Mouse (Mus musculus): ENCODE data around the gene Cd160. TPM values are rescaled to one million over a fixed set of nuclear protein-coding genes. Genes with fewer than 3 reads are reported as not detected.

Gene Cd160
- not detected for total RNA-seq (2021)

DNA sequence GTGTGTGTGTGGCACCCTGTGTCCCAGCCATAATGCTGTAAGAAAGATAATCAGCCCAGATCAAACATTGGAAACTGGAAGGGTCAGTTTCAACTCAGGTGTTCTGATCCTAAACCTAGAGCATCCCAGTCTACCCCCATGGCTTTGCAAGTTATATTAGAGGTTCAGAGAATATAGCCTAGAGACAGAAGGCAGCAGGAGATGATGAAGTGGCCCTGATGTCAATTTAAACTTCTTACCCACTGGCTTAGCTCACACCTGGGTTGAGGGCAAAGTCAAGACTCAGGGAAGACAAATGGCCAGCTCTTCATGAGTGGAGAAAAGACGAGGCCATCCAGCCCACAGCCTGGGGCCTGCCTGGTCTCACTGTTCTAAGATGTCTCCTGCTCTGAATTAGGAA lies at the start of gene Cd160, which contains the start of gene Pdzk1:
Gene Cd160 (minus strand): TSS at position 368 of the 400 bp plus-strand sequence.
Gene Pdzk1 (plus strand): TSS at position 301 of the 400 bp plus-strand sequence.
- DNase-seq: no peak
- intact Hi-C loops (cut with DNase I): no loop called here

DNA sequence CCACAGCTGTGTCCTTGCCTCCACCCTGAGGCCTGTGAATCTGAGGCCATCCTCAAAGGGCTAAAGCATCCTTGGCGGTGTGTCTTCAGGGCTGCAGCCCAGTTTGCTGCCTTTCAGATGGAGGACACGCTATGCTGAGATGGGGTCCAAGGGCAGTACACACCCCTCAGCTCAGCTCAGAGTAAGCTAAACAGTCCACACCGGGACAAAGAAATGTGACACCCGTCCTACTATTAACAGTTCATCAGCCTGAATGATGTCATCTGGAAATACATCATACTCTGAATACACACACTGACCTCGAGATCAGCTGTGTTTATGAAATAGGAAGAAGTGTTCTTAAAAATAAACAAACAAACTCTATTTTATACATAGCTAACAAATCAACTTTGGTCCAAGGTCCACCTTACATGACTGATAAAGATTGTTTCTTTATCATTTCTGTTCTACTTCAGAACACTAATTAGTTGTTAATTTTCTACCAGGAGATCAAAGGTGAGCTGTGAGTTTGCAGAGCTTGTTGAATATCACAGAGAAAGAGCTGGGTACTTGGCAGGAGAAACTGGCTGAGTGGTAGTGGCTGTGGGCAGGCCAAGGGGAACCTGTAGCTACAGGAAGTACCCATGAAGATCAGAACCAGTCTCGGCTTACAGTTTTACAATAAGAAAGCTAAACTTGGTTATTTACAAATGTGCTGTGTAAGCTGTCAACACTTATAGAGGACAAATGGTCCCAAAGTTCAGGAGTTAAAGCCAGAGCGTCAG lies 45.8 kb upstream of the Cd160 start:
- DNase-seq: no peak
- intact Hi-C loops (cut with DNase I): no loop called here

DNA sequence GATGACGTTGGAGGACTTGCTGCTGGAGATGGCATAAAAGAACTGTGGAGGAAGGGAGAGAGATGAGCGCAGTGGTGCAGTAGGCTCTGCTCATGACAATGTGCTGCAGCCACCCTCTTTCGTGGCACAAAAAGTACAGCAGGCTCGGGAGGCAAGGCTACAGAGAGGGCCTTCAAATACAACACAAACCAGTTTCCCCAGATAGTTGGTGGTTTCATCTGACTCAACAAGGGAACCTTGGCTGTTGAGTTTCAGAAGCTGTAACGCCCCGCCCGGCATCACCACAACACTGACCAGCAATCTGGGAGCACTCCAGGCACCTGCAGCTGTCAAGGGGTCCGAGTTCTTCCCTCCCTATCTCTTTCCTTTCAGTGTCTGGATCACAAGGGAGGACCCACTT lies 43.4 kb upstream of the Cd160 start:
- DNase-seq: no peak
- intact Hi-C loops (cut with DNase I): no loop called here

DNA sequence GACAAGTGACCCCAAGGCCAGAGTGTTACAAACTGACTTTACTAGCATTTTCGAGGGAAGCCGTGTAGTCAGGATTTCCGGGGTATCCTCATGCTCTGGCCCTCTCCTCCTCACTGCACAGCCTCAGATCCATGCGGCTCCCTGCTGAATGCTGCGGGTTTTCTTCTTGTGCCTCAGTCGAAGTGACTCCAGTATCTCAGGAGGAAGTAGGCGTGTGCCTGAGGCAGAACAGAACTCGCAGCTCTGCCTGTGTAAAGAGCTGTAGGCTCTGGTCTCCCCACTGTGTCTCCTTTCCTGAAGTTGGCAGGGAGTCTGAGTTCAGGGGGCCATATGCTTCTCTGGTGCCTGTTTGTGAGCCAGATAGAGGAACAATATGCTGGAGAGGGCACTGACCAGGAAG lies 41.9 kb upstream of the Cd160 start:
- intact Hi-C loops (cut with DNase I): no loop called here

DNA sequence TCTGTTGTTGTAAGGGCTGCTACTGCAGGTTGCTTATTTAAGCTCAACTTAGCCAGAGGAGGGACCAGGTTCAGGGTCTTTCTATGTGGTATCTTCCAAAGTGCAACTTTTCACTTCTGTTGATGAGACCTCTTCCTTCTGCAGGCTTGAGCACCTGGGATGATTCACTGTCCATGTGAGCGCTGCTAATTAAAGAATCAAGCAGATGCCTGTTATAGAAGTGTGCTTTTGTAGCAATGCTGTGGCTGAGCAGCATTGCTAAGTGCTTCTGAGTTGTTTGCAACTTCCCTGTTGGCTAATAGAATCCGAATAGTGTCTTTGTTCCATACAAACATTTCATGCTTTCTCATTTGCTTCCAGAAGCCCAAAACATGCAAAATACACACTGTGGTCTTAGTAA lies 41.1 kb upstream of the Cd160 start:
- intact Hi-C loops (cut with DNase I): no loop called here
- no peak for DNase-seq

More for the DNA sequence above, 41.9 kb upstream of the Cd160 start:
- DNase-seq: no peak

DNA sequence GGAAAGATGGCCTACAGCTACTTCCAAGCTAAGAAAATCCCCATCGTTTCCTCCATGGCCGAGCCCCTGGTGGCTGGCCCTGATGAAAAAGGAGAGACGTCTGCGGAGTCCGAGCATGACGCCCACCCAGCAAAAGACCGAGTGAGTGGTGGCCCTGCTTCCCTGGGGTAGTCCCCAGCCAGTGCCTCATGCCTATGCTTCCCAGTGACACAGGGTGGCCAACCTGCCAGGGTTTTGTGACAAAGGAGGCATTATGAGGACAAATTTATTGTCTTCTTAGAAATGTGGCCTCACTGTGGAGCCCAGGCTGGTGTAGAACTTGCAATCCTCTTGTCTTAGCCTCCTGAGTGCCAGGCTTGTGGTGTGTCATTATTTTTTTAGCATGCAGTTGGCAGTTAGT lies 39.9 kb upstream of the Cd160 start:
- intact Hi-C loops (cut with DNase I): no loop called here
- no peak for DNase-seq

DNA sequence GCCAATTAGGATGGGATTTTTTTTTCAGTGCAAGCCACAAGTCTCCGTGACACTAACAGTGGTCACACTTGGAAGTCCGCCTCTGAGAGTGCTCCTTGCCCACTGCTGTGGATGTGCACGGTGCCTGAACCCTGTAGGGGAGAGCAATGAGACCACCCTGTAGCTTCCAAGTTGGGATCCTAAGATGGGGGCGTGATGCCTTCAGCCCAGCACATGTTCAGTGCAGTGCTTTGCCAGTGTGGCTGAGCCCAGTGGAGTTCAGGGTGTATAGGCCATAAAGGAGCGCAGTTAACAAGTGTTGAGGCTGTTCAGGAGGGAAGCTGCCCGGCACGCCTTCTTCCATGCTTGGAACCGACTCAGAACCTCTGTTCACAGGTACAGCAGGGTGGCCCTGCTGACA lies 39.4 kb upstream of the Cd160 start:
- no peak for DNase-seq
- intact Hi-C loops (cut with DNase I): no loop called here

DNA sequence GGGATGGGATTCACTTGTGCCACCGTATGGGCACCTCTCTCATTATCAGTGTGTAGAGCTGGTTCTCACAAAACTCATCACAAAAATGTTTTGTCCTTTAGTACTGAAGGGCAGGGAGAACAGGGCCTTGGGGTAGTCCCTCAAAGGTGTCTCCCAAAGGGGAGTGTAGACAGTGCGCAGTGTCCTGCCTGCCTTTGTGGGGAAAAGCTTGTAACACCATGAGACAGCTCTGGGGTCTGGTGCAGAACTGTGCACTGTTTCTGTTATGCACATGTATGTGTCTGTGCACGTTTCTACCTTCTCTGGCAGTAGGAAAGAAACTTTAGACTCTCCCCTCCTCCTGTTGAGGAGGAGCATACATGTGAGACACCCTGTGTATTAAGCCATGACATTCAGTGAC lies 38.7 kb upstream of the Cd160 start:
- DNase-seq: no peak
- intact Hi-C loops (cut with DNase I): no loop called here

DNA sequence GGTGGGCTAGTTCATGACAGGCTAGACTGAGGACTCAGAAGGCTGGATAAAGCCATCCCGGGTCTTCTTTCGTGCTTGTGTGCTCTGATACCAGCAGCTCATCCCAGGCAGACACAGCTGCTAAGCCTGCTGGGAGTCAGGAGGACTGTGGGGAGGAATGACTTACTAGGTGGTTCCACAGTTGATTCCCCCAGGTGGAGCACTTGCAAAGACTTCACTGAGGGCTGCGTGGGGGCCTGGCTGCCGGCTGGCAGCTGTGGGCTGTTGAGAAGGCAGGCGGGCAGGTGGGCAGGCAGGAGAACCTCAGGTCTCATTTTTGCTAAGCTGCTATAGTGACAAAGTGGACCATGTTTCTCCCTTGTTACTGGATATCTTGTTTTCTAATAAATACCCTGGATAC lies 31.3 kb upstream of the Cd160 start:
- intact Hi-C loops (cut with DNase I): no loop called here
- no peak for DNase-seq

DNA sequence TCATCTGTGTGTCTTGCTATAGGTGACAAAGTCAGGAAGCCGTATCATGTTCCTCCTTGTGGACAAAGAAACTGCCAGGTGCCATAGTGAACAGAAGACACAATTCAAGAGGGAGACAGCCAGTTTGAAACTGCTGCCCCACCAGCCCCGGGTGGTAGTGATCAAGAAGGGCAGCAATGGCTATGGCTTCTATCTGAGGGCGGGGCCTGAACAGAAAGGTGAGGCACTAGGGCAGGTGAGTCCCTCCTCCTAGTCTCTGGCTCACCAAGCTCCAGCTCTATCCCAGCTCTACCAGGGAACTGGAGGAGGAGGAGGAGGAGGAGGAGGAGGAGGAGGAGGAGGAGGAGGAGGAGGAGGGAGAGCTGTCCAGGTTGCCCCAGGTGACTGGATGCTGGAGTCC lies 26.7 kb upstream of the Cd160 start:
- intact Hi-C loops (cut with DNase I): no loop called here
- DNase-seq: no peak

DNA sequence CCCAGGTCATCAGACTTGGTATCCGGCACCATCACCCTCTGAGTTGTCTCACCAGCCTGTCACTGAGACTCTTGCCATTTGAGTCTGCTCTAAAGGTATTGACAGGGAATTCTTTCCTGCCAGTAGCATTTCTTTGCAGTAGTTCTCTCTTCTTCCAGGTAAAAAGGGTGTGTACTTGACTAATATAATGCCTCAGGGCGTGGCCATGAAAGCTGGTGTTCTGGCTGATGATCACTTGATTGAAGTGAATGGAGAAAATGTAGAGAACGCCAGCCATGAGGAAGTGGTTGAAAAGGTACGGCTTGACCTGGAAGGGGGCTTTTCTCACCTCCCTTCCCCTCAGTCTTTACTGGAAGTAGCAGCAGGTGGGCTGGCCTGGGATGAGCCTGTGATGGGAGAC lies 25.2 kb upstream of the Cd160 start:
- no peak for DNase-seq
- intact Hi-C loops (cut with DNase I): no loop called here

DNA sequence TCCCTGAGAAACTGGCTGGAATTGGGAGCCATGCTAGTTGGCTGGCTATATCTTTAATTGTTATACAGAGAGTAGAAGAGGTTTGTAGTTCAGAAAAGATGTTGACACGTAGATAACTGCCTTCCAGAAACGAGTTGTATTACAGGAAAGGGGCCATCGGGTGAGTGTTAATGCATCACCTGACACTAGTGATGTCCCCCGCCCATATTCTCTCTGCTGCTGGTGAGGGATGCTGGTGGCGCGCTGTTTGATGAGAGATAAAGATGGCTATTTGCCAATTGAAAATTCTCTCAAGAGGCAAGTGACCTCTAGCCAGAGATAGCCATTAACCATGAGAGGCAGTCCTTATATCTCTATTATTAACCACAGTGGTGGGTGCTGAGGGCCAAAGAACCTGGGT lies 23.4 kb upstream of the Cd160 start:
- DNase-seq: no peak
- intact Hi-C loops (cut with DNase I): no loop called here

DNA sequence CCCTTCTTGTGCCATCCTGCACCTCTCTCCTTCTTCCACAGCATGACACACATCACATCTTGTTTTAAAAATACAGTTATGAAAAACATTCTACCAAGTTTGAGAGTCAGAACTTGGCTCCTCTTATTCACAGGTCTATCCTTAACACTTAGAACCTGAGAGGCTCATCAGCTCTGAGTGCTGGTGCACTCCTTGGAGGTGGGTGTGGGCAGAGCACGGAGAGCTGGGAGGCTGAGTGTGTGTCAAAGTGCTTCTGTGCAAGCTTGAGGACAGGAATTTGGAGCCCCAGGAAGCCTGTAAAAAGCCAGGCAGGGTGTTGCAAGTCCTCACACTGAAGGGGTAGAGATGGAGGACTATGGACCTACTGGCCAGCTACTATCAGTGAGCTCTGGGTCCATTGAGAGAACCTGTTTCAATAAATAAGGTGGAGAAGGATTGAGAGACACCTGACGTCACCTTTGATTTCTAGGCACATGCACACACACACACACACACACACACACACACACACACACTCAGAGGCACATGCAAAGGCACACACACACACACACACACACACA lies 20.1 kb upstream of the Cd160 start:
- intact Hi-C loops (cut with DNase I): no loop called here
- DNase-seq: no peak

DNA sequence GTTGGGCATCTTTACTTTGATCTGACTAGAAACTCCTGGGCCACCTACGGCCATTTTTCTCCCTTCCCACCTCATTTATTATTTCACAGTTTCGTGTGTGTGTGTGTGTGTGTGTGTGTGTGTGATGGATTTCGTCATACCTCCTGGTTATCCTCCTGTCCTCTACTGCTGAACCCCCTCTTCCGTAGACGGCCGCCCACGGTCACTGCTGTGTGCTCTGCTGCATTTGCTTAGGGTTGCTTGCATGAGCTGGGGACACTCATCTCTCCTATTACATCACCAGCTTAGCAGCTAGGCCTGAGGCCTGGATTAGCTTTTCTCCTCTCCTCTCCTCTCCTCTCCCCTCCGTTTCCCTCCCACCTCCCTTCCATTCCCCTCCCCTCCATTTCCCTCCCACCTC lies 19.3 kb upstream of the Cd160 start:
- no peak for DNase-seq
- intact Hi-C loops (cut with DNase I): no loop called here

DNA sequence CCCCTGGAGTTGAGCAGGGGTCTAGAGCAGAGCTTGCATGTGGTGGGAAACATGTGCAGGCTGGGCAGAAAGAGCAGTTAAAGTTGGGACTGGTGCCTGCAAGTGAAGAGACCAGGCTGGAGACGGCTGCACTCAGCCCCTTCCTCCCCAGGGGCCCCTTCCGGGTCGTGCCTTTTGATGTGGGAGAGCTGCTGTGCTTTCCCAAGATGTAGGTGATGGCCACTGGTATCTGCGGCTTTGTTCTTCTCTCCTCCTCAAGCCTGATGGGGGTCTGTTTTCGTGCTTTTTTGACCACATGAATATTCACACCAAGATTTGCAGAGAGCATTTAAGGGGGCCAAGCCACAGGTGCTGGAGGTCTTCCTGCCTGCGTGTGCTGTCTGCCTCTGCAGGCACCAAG lies 18.5 kb upstream of the Cd160 start:
- no peak for DNase-seq

DNA sequence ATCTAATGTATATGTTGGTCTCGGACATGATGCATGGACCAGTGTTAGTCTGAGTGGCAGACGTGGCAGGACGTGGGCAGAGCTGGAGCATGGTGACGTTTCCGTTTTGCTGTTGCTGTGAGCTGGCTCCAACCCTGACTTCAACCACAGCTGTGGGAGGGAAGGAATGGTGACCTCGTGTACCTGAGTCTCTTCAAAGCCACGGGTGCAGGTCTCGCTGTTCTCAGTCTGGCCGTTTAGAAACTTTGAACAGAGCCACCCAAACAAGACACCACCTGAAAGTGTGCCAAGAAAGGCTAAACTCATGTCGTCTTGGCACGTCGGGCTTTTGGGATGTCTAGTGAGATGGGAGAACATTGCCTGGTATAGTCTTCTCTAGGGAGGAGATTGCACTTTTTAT lies 17.8 kb upstream of the Cd160 start:
- DNase-seq: no peak
- intact Hi-C loops (cut with DNase I): no loop called here

More for the DNA sequence above, 18.5 kb upstream of the Cd160 start:
- intact Hi-C loops (cut with DNase I): no loop called here

DNA sequence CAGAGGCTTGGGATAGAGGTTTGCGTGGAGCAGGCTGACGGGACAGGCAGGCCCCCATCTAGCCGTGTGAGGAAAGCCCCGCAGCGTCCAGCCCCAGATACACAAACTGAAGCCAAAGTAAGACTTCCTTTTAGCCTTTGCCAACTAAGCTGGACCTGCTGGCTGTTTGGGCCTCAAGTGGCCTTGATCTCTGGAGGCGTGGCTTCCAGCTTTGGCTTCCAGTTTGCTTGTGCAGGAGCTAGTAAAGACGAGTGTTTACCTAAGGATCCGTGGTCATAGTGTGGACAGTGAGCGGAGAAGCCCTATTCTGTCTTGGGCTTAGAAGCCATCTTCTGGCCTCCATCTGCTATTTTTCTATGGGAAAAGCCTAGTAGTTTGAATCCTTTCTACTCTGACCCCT lies 16.7 kb upstream of the Cd160 start:
- DNase-seq: no peak
- intact Hi-C loops (cut with DNase I): no loop called here

DNA sequence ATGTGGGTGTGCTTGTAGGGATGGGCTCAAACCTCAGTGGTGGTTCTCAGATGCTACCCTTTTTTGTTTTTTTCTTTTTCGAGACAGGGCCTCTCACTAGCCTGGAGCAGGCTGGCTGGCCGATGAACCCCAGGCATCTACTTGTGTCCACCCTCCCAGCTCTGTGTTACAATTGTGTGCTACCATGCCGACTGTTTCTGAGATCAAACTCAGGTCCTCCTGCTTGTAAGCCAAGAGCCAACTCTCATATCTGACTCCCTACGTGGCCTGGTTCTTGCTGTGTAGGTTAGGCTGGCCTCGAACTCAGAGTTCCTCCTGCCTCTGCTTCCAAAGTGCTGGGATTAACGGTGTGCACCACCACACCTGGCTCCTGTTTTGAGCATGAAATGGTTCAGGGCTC lies 16.0 kb upstream of the Cd160 start:
- no peak for DNase-seq

DNA sequence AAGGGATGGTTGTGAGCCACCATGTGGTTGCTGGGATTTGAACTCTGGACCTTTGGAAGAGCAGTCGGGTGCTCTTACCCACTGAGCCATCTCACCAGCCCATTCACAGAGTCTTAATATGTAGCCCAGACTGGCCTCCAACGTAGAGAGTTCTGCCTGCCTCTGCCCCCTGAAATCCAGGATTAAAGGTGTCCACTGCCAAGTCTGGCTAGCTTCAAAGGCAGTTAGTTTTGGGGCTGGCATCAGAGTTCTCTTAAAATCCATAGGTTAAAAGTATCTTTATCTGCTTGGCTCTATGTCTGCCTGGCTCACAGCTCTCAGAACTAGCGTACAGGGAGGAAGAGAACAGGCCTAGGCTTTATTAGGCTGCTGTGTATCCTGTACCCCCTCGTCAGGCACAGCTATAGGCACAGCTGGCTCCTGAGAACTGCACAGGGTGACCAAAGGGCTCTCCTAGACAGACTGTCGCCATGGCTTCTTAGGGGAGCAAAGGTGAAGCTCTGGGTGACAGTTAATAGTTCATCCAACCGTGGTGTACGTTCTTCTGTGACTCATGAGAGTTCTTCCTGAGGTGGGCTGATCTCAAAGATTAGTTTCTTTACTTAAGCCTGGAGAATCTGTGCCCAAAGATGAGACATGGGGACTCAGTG lies 10.0 kb upstream of the Cd160 start:
- no peak for DNase-seq
- intact Hi-C loops (cut with DNase I): no loop called here

More for the DNA sequence above, 16.0 kb upstream of the Cd160 start:
- intact Hi-C loops (cut with DNase I): no loop called here

DNA sequence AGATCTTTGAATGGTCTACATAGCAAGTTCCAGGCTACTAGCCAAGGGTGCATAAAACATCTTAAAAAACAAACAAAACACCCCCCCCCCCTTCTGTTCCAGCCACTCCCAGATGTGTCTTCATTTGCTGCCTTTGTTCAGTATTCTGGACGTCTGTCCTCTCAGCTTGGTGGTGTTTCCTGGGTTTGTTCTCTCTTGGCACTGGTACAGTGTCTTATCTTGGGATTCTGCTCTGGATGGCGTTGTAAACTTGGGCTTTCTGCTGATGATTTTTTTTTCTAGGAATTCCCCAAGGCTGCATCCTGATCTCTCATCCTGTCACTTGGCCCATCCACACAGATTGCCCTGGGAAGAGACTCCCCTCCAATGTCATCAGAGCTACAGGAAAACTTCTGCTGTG lies 7.3 kb upstream of the Cd160 start:
- no peak for DNase-seq
- intact Hi-C loops (cut with DNase I): no loop called here

DNA sequence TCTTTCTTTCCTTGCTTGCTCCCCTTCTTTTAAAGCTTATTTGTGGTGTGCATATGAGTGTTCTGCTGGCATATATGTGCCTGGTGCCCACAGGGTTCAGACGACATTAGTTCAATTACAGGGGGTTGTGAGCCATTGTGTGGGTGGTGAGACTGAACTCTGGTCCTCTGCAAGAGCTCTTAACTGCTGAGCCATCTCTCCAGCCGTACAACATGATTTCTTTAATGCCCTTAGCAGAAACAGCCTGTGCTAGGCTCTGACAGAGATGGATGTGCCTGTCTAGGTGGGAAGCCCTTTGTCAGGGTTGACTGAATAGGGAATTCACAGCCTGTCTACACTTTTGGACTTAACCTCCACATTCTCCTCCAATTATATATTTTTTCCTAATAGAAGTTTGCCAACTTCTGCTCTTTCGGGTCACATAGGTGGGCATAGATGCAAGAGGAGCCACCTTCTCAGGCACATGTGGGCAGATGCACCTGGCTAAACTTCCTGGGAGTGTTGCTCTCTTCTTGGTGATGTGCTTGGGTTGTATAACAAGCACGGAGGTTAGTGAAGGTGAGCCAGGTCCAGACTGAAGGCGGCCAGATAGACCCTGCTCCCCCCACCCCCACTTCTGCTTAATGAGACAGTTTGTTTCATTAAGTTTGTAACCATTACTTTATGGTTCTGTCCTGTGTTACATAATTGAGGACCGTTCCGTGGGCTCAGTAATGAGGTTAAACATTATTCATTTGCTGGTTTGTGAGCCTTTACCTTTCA lies 5.6 kb upstream of the Cd160 start:
- intact Hi-C loops (cut with DNase I): no loop called here
- no peak for DNase-seq
